Mouse (Mus musculus) Patski (cell line): ENCODE measurements around the gene Ndufa8. TPM values are rescaled to one million over a fixed set of nuclear protein-coding genes. Genes with fewer than 3 reads are reported as not detected.

ENCODE experiments used
- ATAC-seq: fragments of 100-300 bp; one replicate; pipeline ENCODE4 v1.8.0; 2021
- CTCF ChIA-PET: fragments of 350-600 bp; sonication (Branson Sonifier 250); formaldehyde crosslinking; loops from one replicate; lab custom pipeline; 2022; ENCODE audit warnings: inconsistent platforms; lab: Charles Lee
- POLR2A ChIA-PET: fragments of 350-600 bp; sonication (Branson Sonifier 250); formaldehyde crosslinking; loops from one replicate; lab custom pipeline; 2022; ENCODE audit warnings: antibody characterized with exemption, inconsistent platforms; lab: Charles Lee
- DNase-seq: peaks from one replicate; pipeline ENCODE4 v3.0.0-alpha.2; 2011; ENCODE audit warnings: low read depth, low spot score
- H3K27me3 ChIP-seq: fragments of 371-371 bp; one replicate; pipeline ENCODE4 v1.5.1; 2021
- CTCF ChIP-seq: fragments of 100-300 bp; IDR thresholded peaks from one replicate; pipeline ENCODE4 v1.5.1; 2021
- in situ Hi-C: fragments of 300-500 bp; cut with MboI; formaldehyde crosslinking; loops from 3 replicates; pipeline ENCODE4 v1.11.1; 2018; ENCODE audit warnings: low pct_unique_long_range_greater_than_20kb, mixed read lengths
- polyA plus RNA-seq: library from polyadenylated mRNA; unstranded; gene quantifications from one replicate; pipeline ENCODE4 v1.2.3, GENCODE M21; 2021

Gene Ndufa8
- polyA plus RNA-seq, 1 experiment from 2014 or later, result 282 TPM

DNA sequence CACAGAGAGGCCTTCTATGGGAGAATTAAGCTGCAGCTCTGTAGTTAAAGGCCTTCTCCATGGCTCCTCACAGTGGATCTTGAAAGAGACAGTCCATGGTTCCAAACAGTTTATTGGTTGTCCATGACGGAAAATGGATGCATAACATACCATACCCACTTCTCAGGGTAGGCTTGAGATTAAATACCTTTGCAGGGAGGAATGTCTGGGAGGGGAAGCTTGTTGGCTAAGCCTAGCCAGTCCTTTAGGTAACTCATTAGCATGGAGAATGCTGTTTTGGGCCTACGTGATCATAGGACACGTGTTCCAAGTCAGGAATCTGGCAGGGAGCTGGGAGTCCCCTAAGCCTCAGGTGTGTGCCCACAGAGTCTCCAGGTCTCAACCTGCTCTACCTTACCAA, 56.9 kb downstream of the Ndufa8 start:
- in situ Hi-C loops, result no loop called here
- ATAC-seq, result no peak
- DNase-seq, result no peak
- ChIA-PET POLR2A (no interaction called here), CTCF (interaction anchor here (1.5 to 2.2 kb wide), 2 partner anchors 8 to 16 kb away, joined by 4 to 8 read pairs; no protein-coding TSS in a partner anchor)
- no peak for TF ChIP-seq CTCF
- H3K27me3 ChIP-seq, result peaks cover 5% of the 10 kb centered on the region

Other genes with a start within 250 kb of the Ndufa8 start
- 2.4 TPM for gene Ttll11, start 69.5 kb downstream of the Ndufa8 start, polyA plus RNA-seq
- gene Morn5, start 52 bp upstream of the Ndufa8 start, polyA plus RNA-seq, result 5.5 TPM
- 10.7 TPM for gene Lhx6, start 56.0 kb upstream of the Ndufa8 start, polyA plus RNA-seq
- 31.1 TPM for gene Mrrf, start 87.0 kb upstream of the Ndufa8 start, polyA plus RNA-seq
- 37.6 TPM for gene Rbm18, start 87.4 kb upstream of the Ndufa8 start, polyA plus RNA-seq
- 40.4 TPM for gene Ptgs1, start 181.0 kb upstream of the Ndufa8 start, polyA plus RNA-seq